Comparison of ENCODE assay signal across 14 mouse cellular contexts in the genomic region with DNA sequence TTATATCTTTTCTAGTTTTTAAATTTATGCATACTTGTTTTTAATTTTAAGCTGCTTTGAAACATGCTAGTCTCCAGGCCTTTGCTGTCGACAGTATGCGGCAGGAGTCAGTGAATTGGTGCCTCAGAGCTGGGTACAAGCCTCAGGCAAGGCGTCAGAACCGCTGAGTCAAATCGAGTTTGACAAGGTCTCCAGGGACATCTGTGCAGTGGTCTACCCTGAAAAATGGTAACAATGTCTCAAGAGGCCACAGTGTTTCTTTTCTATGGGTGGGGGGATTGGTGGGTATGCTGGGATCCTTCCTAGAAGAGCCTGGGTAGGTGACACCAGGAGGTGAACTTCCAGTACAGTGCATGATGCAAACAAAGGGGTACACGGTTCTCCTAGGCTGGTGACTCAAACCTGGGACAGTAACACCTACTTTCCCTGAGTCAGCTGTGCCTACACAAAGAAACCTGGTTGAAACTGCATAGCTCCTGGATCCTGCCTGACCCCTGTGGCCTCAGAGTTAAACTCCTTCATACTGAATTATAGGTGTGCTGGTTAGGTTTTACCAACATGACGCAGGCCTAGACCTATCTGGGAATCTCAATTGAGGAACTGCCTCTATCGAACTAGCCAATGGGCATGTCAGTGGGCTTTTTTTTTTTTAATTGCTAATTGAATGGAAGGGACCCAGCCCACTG. TPM values are rescaled to one million over a fixed set of nuclear protein-coding genes. Genes with fewer than 3 reads are reported as not detected.
DNase-seq lines count a peak whose midpoint lies in the region; ATAC-seq and TF ChIP-seq lines count a peak whose summit lies in the region.
"Had no signal": no experiment of that assay in that cellular context is flagged by ENCODE, and none has a peak within 500 bp of the region (broad histone marks: within the 10 kb centered on the region; RNA-seq: fewer than 3 reads in every experiment).

No protein-coding gene starts in this region.

- H3K9ac ChIP-seq in kidney, embryonic 16.5 days (replicated peaks; ENCODE audit: low read length), result no peak overlapping the region
- H3K9ac ChIP-seq in midbrain, postnatal 0 days (replicated peaks; ENCODE audit: low read length, poor library complexity, severe bottlenecking), result no peak overlapping the region
- no peak overlapping the region for H3K9ac ChIP-seq in midbrain, embryonic 15.5 days
- H3K9ac ChIP-seq in intestine, embryonic 15.5 days, result no peak overlapping the region
- H3K9ac ChIP-seq in stomach, embryonic 16.5 days (ENCODE audit: low read length), result no peak overlapping the region
- H3K9ac ChIP-seq: hindbrain, embryonic 14.5 days had no signal

- no peak overlapping the region for H3K4me3 ChIP-seq in kidney, embryonic 16.5 days (ENCODE audit: low read length)
- H3K4me3 ChIP-seq in midbrain, postnatal 0 days (ENCODE audit: low read depth, low read length), result no peak overlapping the region
- no peak overlapping the region for H3K4me3 ChIP-seq in midbrain, embryonic 15.5 days
- H3K4me3 ChIP-seq in intestine, embryonic 15.5 days (replicated peaks), result no peak overlapping the region
- no peak overlapping the region for H3K4me3 ChIP-seq in stomach, embryonic 16.5 days (replicated peaks; ENCODE audit: low read length)

- ATAC-seq in kidney, embryonic 16.5 days (ENCODE audit: low FRiP score, low TSS enrichment), result 0 out of 2 replicates have a peak, but pooled peaks have one; percentile 39
- ATAC-seq in midbrain, postnatal 0 days (ENCODE audit: low FRiP score), result peak; percentile 23; the same call in 1 of the 2 replicates
- no peak for ATAC-seq in midbrain, embryonic 15.5 days (replicated peaks)
- peak; percentile 31 for ATAC-seq in intestine, embryonic 15.5 days
- ATAC-seq in stomach, embryonic 16.5 days (ENCODE audit: insufficient read depth, low FRiP score), result no peak
- ATAC-seq: activated CD4-positive, CD25-positive, alpha-beta regulatory T cell, adult 4 months had no signal

- H3K4me1 ChIP-seq in kidney, embryonic 16.5 days (ENCODE audit: insufficient read depth, low read length), result no peaks in the 10 kb centered on the region
- no peaks in the 10 kb centered on the region for H3K4me1 ChIP-seq in midbrain, postnatal 0 days (ENCODE audit: insufficient read depth, low read length)
- 0 out of 2 replicates have a peak, but pooled peaks cover 2% of the 10 kb centered on the region for H3K4me1 ChIP-seq in midbrain, embryonic 15.5 days
- 0 out of 2 replicates have a peak, but pooled peaks cover 3% of the 10 kb centered on the region for H3K4me1 ChIP-seq in intestine, embryonic 15.5 days (replicated peaks)
- peaks cover 5% of the 10 kb centered on the region for H3K4me1 ChIP-seq in stomach, embryonic 16.5 days (ENCODE audit: control insufficient read depth, insufficient read depth, low read length)

- TF ChIP-seq CTCF in midbrain, postnatal 0 days (IDR thresholded peaks at IDR 0.05), result no peak

- H3K27ac ChIP-seq in kidney, embryonic 16.5 days (ENCODE audit: low read length), result no peak overlapping the region
- H3K27ac ChIP-seq in midbrain, postnatal 0 days (ENCODE audit: low read depth, low read length), result no peak overlapping the region
- H3K27ac ChIP-seq in midbrain, embryonic 15.5 days, result no peak overlapping the region
- H3K27ac ChIP-seq in intestine, embryonic 15.5 days, result no peak overlapping the region
- H3K27ac ChIP-seq in stomach, embryonic 16.5 days (ENCODE audit: low read length), result peak overlapping the region; percentile 66
- H3K27ac ChIP-seq: hindbrain, embryonic 14.5 days had no signal

- H3K4me2 ChIP-seq in kidney, embryonic 16.5 days (replicated peaks; ENCODE audit: low read depth, low read length), result no peak overlapping the region
- no peak overlapping the region for H3K4me2 ChIP-seq in midbrain, postnatal 0 days (ENCODE audit: low read depth, low read length, poor library complexity, severe bottlenecking)
- H3K4me2 ChIP-seq in midbrain, embryonic 15.5 days, result no peak overlapping the region
- no peak overlapping the region for H3K4me2 ChIP-seq in intestine, embryonic 15.5 days (replicated peaks)
- no peak overlapping the region for H3K4me2 ChIP-seq in stomach, embryonic 16.5 days (ENCODE audit: low read depth, low read length)
- H3K4me2 ChIP-seq: hindbrain, embryonic 14.5 days had no signal

- no peaks in the 10 kb centered on the region for H3K36me3 ChIP-seq in kidney, embryonic 16.5 days (ENCODE audit: insufficient read depth, low read length)
- no peaks in the 10 kb centered on the region for H3K36me3 ChIP-seq in midbrain, postnatal 0 days (ENCODE audit: insufficient read depth, low read length)
- H3K36me3 ChIP-seq in midbrain, embryonic 15.5 days (replicated peaks), result no peaks in the 10 kb centered on the region
- H3K36me3 ChIP-seq in intestine, embryonic 15.5 days, result no peaks in the 10 kb centered on the region
- no peaks in the 10 kb centered on the region for H3K36me3 ChIP-seq in stomach, embryonic 16.5 days (ENCODE audit: control insufficient read depth, insufficient read depth, low read length)

- 73% methylated on average over 8 of the region's 8 CpGs for WGBS in kidney, embryonic 16.5 days
- 64% methylated on average over 8 of the region's 8 CpGs for WGBS in midbrain, postnatal 0 days
- WGBS in midbrain, embryonic 15.5 days, result 71% methylated on average over 8 of the region's 8 CpGs
- WGBS in intestine, embryonic 15.5 days, result 72% methylated on average over 8 of the region's 8 CpGs
- 72% methylated on average over 8 of the region's 8 CpGs for WGBS in stomach, embryonic 16.5 days

- no peaks in the 10 kb centered on the region for H3K27me3 ChIP-seq in kidney, embryonic 16.5 days (ENCODE audit: insufficient read depth, low read length)
- no peaks in the 10 kb centered on the region for H3K27me3 ChIP-seq in midbrain, postnatal 0 days (ENCODE audit: insufficient read depth, low read length)
- no peaks in the 10 kb centered on the region for H3K27me3 ChIP-seq in midbrain, embryonic 15.5 days (replicated peaks)
- H3K27me3 ChIP-seq in intestine, embryonic 15.5 days (replicated peaks), result no peaks in the 10 kb centered on the region
- H3K27me3 ChIP-seq in stomach, embryonic 16.5 days (ENCODE audit: control insufficient read depth, insufficient read depth, low read length), result no peaks in the 10 kb centered on the region

- no peak for DNase-seq in kidney, postnatal 36 days
- DNase-seq in midbrain, postnatal 0 days (ENCODE audit: low spot score), result no peak
- no peak for DNase-seq in adrenal gland, postnatal 4 days (ENCODE audit: low spot score in 2 of 2)
- DNase-seq: adrenal gland, postnatal 36 days; cerebellum, postnatal 10 days; heart, adult 18-20 months; kidney, adult 9 months; thymus, postnatal 14 days had no signal

- no peaks in the 10 kb centered on the region for H3K9me3 ChIP-seq in kidney, embryonic 16.5 days (ENCODE audit: low read length)
- no peaks in the 10 kb centered on the region for H3K9me3 ChIP-seq in midbrain, postnatal 0 days (ENCODE audit: low read length)
- no peaks in the 10 kb centered on the region for H3K9me3 ChIP-seq in midbrain, embryonic 15.5 days
- no peaks in the 10 kb centered on the region for H3K9me3 ChIP-seq in intestine, embryonic 15.5 days
- H3K9me3 ChIP-seq in stomach, embryonic 16.5 days (replicated peaks; ENCODE audit: control insufficient read depth, low read length), result no peaks in the 10 kb centered on the region

RNA-seq across cellular contexts. Expression of a gene that starts 46.6 kb away (rescaled TPM):
- 52.6 and 57.5 TPM in 2 replicates for polyA plus RNA-seq in kidney, embryonic 16.5 days (2015; fragmentation: Nextera tagmentation; extraction: Ambion mirVana)
- 16.1 and 19.1 TPM in 2 replicates for total RNA-seq in midbrain, postnatal 0 days (2014; rRNA removed)
- 19.1 and 19.8 TPM in 2 replicates for polyA plus RNA-seq in midbrain, postnatal 0 days (2015; fragmentation: Nextera tagmentation; extraction: Ambion mirVana)
- 17.1 and 17.3 TPM in 2 replicates for polyA plus RNA-seq in midbrain, embryonic 15.5 days (2015; fragmentation: Nextera tagmentation; extraction: Ambion mirVana)
- polyA plus RNA-seq in intestine, embryonic 15.5 days (2015; fragmentation: Nextera tagmentation; extraction: Ambion mirVana), result 51.6 and 55.3 TPM in 2 replicates
- polyA plus RNA-seq in stomach, embryonic 16.5 days (2015; fragmentation: Nextera tagmentation; extraction: Ambion mirVana), result 70.9 and 75.3 TPM in 2 replicates
- total RNA-seq in adrenal gland, postnatal 4 days (2021), result 10 to 100 TPM; 43.0 to 64.2 TPM

RNA-seq across cellular contexts. Expression of a gene that starts 56.7 kb away (rescaled TPM):
- polyA plus RNA-seq in kidney, embryonic 16.5 days (2015; fragmentation: Nextera tagmentation; extraction: Ambion mirVana), result 11.6 and 18.6 TPM in 2 replicates
- 2.9 and 3.0 TPM in 2 replicates for total RNA-seq in midbrain, postnatal 0 days (2014; rRNA removed)
- 8.7 and 11.5 TPM in 2 replicates for polyA plus RNA-seq in midbrain, postnatal 0 days (2015; fragmentation: Nextera tagmentation; extraction: Ambion mirVana)
- 10.4 and 11.2 TPM in 2 replicates for polyA plus RNA-seq in midbrain, embryonic 15.5 days (2015; fragmentation: Nextera tagmentation; extraction: Ambion mirVana)
- polyA plus RNA-seq in intestine, embryonic 15.5 days (2015; fragmentation: Nextera tagmentation; extraction: Ambion mirVana), result 21.9 and 26.6 TPM in 2 replicates
- 6.9 and 7.9 TPM in 2 replicates for polyA plus RNA-seq in stomach, embryonic 16.5 days (2015; fragmentation: Nextera tagmentation; extraction: Ambion mirVana)
- total RNA-seq in adrenal gland, postnatal 4 days (2021), result 10 to 100 TPM; 38.3 TPM

Comparison
In these comparisons a context has a peak if more than half of its experiments do, and no peak if none do; other contexts are left out.
1. ATAC-seq: peak in kidney, embryonic 16.5 days (single experiment), midbrain, postnatal 0 days (single experiment) and intestine, embryonic 15.5 days (single experiment); none in midbrain, embryonic 15.5 days (single experiment) and stomach, embryonic 16.5 days (single experiment).